Mouse (Mus musculus): ENCODE data around the gene Jagn1. TPM values are rescaled to one million over a fixed set of nuclear protein-coding genes. Genes with fewer than 3 reads are reported as not detected.

Gene Jagn1
- 23.1 and 24.3 TPM in 2 replicates for polyA plus RNA-seq (2012; rRNA removed)
- 27.0 and 31.7 TPM in 2 replicates for polyA plus RNA-seq (2014; fragmentation: Nextera tagmentation; extraction: Ambion mirVana)

GRCm38 (mm10) chr6:113442442-113443090 lies at the start of gene Jagn1:
Gene Jagn1, plus strand, starts transcription at chr6:113442569.
- DNase-seq (ENCODE audit: low read depth in 3 of 3, low spot score in 3 of 3) (peak; percentile 86 to 89 (median 86)), ATAC-seq (ENCODE audit: insufficient read depth) (peak; percentile 86)
- Histone ChIP-seq H3K36me3 (replicated peaks; ENCODE audit: control insufficient read depth, insufficient read depth, low read depth) (peaks cover 1% of the 10 kb centered on the region; the same call in 1 of the 2 replicates), H3K27me3 (ENCODE audit: control insufficient read depth, insufficient read depth, low read length) (no peaks in the 10 kb centered on the region), H3K4me1 (replicated peaks; ENCODE audit: control insufficient read depth in 2 of 2, insufficient read depth in 2 of 2, low read length in 1 of 2) (peaks cover 9% of the 10 kb centered on the region in 2 experiments), H3K4me3 (ENCODE audit: insufficient read depth in 1 of 2, low read depth in 2 of 2, low read length in 2 of 2) (peak within 1 kb of the TSS; percentile 65 to 70), H3K4me2 (ENCODE audit: low read depth) (peak within 1 kb of the TSS; percentile 78), H3K27ac (no peak within 1 kb of the TSS), H3K9ac (replicated peaks) (peak within 1 kb of the TSS; percentile 70), H3K9me3 (ENCODE audit: control insufficient read depth, low read length) (no peaks in the 10 kb centered on the region)
- TF ChIP-seq CTCF (IDR thresholded peaks at IDR 0.05; ENCODE audit: low read depth), result no peak
- no peak for TF ChIP-seq EP300 (IDR thresholded peaks at IDR 0.05; ENCODE audit: low read depth)
- WGBS (ENCODE audit: insufficient replicate concordance), result under 1% methylated on average over 45 of the region's 45 CpGs

- no peak for TF ChIP-seq CTCF (IDR thresholded peaks at IDR 0.05; ENCODE audit: low read depth)
- no peak for TF ChIP-seq EP300 (IDR thresholded peaks at IDR 0.05; ENCODE audit: low read depth)
Observed at GRCm38 (mm10) chr6:113393951-113394350, 48.4 kb upstream of the Jagn1 start.

DNA sequence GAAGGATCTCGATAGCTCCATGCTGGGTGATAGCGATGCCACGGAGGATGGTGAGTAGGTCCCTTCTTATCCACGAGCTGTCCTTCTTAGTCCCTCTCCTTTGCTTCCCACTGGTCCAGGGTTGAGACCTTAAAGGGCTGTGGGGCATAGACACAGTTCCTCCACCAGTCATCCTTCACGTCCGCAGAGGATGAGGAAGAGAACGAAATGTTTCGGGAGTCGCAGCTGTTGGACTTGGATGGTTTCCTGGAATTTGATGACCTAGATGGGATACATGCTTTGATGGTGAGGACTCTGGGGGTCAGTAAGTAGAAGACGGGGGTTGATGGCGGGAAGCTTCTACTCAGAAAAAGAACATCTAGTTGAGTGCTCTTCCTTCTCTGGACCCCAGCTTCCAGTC lies 47.6 kb upstream of the Jagn1 start:
- H3K27ac ChIP-seq, result no peak overlapping the region
- H3K9ac ChIP-seq (replicated peaks), result no peak overlapping the region
- H3K27me3 ChIP-seq (ENCODE audit: control insufficient read depth, insufficient read depth, low read length), result peaks cover 6% of the 10 kb centered on the region
- TF ChIP-seq CTCF (IDR thresholded peaks at IDR 0.05; ENCODE audit: low read depth) (no peak), EP300 (IDR thresholded peaks at IDR 0.05; ENCODE audit: low read depth) (no peak)
- H3K36me3 ChIP-seq (replicated peaks; ENCODE audit: control insufficient read depth, insufficient read depth, low read depth), result peaks cover 7% of the 10 kb centered on the region; the same call in 1 of the 2 replicates
- H3K4me3 ChIP-seq (ENCODE audit: insufficient read depth in 1 of 2, low read depth in 2 of 2, low read length in 2 of 2), result no peak overlapping the region
- no peak overlapping the region for H3K4me2 ChIP-seq (ENCODE audit: low read depth)
- 0 out of 4 replicates have a peak, but pooled peaks cover 0 to 2% of the 10 kb centered on the region in 2 experiments for H3K4me1 ChIP-seq (replicated peaks; ENCODE audit: control insufficient read depth in 2 of 2, insufficient read depth in 2 of 2, low read length in 1 of 2)
- H3K9me3 ChIP-seq (ENCODE audit: control insufficient read depth, low read length), result no peaks in the 10 kb centered on the region
- ATAC-seq (ENCODE audit: insufficient read depth) (no peak), DNase-seq (ENCODE audit: low read depth in 3 of 3, low spot score in 3 of 3) (no peak)
- 86% methylated on average over 11 of the region's 11 CpGs for WGBS (ENCODE audit: insufficient replicate concordance)

More at GRCm38 (mm10) chr6:113393951-113394350, 48.4 kb upstream of the Jagn1 start:
- Histone ChIP-seq H3K9ac (replicated peaks) (no peak overlapping the region), H3K9me3 (ENCODE audit: control insufficient read depth, low read length) (no peaks in the 10 kb centered on the region), H3K4me2 (ENCODE audit: low read depth) (no peak overlapping the region), H3K4me3 (ENCODE audit: insufficient read depth in 1 of 2, low read depth in 2 of 2, low read length in 2 of 2) (no peak overlapping the region), H3K36me3 (replicated peaks; ENCODE audit: control insufficient read depth, insufficient read depth, low read depth) (peaks cover 15% of the 10 kb centered on the region), H3K27ac (no peak overlapping the region), H3K27me3 (ENCODE audit: control insufficient read depth, insufficient read depth, low read length) (peaks cover 6% of the 10 kb centered on the region), H3K4me1 (replicated peaks; ENCODE audit: control insufficient read depth in 2 of 2, insufficient read depth in 2 of 2, low read length in 1 of 2) (0 out of 4 replicates have a peak, but pooled peaks cover 0 to 2% of the 10 kb centered on the region in 2 experiments)
- 68% methylated on average over 6 of the region's 6 CpGs for WGBS (ENCODE audit: insufficient replicate concordance)
- DNase-seq (ENCODE audit: low read depth in 3 of 3, low spot score in 3 of 3) (no peak), ATAC-seq (ENCODE audit: insufficient read depth) (no peak)

- Histone ChIP-seq H3K9me3 (ENCODE audit: control insufficient read depth, low read length) (no peaks in the 10 kb centered on the region), H3K9ac (replicated peaks) (no peak overlapping the region), H3K36me3 (replicated peaks; ENCODE audit: control insufficient read depth, insufficient read depth, low read depth) (no peaks in the 10 kb centered on the region; the same call in 1 of the 2 replicates), H3K4me3 (ENCODE audit: insufficient read depth in 1 of 2, low read depth in 2 of 2, low read length in 2 of 2) (no peak overlapping the region), H3K4me1 (replicated peaks; ENCODE audit: control insufficient read depth in 2 of 2, insufficient read depth in 2 of 2, low read length in 1 of 2) (0 out of 4 replicates have a peak, but pooled peaks cover 0 to 2% of the 10 kb centered on the region in 2 experiments), H3K27ac (no peak overlapping the region), H3K27me3 (ENCODE audit: control insufficient read depth, insufficient read depth, low read length) (peaks cover 6% of the 10 kb centered on the region), H3K4me2 (ENCODE audit: low read depth) (no peak overlapping the region)
- WGBS (ENCODE audit: insufficient replicate concordance), result 84% methylated on average over 6 of the region's 6 CpGs
- TF ChIP-seq CTCF (IDR thresholded peaks at IDR 0.05; ENCODE audit: low read depth) (peak; percentile 19; the same call in 1 of the 2 replicates), EP300 (IDR thresholded peaks at IDR 0.05; ENCODE audit: low read depth) (no peak)
- no peak for ATAC-seq (ENCODE audit: insufficient read depth)
- no peak for DNase-seq (ENCODE audit: low read depth in 3 of 3, low spot score in 3 of 3)
Observed at GRCm38 (mm10) chr6:113395501-113395900, 46.9 kb upstream of the Jagn1 start.

DNA sequence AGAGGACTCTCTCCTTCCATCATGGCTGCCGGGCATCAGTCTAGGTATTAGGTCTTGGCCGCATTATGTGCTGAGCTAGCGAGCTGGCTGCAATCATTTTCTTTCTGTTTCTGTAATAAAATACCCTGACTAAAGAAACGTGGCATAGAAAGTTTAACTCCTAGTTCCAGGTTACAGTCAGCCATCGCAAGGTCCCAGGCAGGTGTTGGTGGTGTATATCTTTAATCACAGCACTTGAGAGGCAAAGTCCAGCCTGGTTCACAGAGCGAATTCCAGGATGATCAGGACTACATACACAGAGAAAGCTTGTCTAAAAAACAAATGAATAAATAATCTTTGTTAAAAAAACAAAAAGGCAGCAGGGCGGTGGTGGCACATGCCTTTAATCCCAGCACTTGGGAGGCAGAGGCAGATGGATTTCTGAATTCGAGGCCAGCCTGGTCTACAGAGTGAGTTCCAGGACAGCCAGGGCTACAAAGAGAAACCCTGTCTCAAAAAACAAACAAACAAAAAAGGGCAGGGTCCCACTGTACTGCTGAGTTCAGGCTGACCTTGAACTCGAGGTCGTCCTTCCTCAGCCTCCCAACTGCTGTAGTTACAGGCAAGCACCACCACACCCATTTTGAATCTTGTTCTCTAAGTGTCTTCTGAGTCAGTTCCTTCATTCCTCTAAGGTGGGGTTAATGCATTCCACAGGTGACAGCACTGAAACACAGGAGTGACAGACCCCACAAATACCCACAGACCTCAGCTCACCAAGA lies 45.9 kb upstream of the Jagn1 start:
- Histone ChIP-seq H3K9me3 (ENCODE audit: control insufficient read depth, low read length) (no peaks in the 10 kb centered on the region), H3K4me2 (ENCODE audit: low read depth) (no peak overlapping the region), H3K27me3 (ENCODE audit: control insufficient read depth, insufficient read depth, low read length) (peaks cover 6% of the 10 kb centered on the region), H3K4me1 (replicated peaks; ENCODE audit: control insufficient read depth in 2 of 2, insufficient read depth in 2 of 2, low read length in 1 of 2) (0 out of 4 replicates have a peak, but pooled peaks cover 0 to 2% of the 10 kb centered on the region in 2 experiments), H3K27ac (no peak overlapping the region), H3K36me3 (replicated peaks; ENCODE audit: control insufficient read depth, insufficient read depth, low read depth) (no peaks in the 10 kb centered on the region), H3K4me3 (ENCODE audit: insufficient read depth in 1 of 2, low read depth in 2 of 2, low read length in 2 of 2) (no peak overlapping the region), H3K9ac (replicated peaks) (no peak overlapping the region)
- 68% methylated on average over 10 of the region's 10 CpGs for WGBS (ENCODE audit: insufficient replicate concordance)
- DNase-seq (ENCODE audit: low read depth in 3 of 3, low spot score in 3 of 3) (no peak), ATAC-seq (ENCODE audit: insufficient read depth) (no peak)
- TF ChIP-seq CTCF (IDR thresholded peaks at IDR 0.05; ENCODE audit: low read depth), result no peak
- no peak for TF ChIP-seq EP300 (IDR thresholded peaks at IDR 0.05; ENCODE audit: low read depth)

All from liver, embryonic 14.5 days (tissue).